Mouse (Mus musculus) liver, embryonic 14.5 days (tissue): ENCODE results near the gene Ppp2r5e.

Source experiments
- CTCF ChIP-seq: IDR thresholded peaks from 2 replicates; pipeline ENCODE4 v1.5.1; 2016; ENCODE audit warnings: antibody characterized with exemption, low read depth, control low read depth
- EP300 ChIP-seq: IDR thresholded peaks from 2 replicates; pipeline ENCODE4 v1.6.1; 2016; ENCODE audit warnings: antibody characterized with exemption, low read depth

- TF ChIP-seq CTCF (no peak), EP300 (no peak)
These were observed 84.5 kb downstream of the Ppp2r5e start for GRCm38 (mm10) chr12:75511520-75511919.
